Mouse (Mus musculus) kidney, postnatal 14 days (tissue): ENCODE results near the gene Zcchc7.

Source experiments
- DNase-seq: peaks from one replicate; pipeline ENCODE4 v3.0.0; 2022; ENCODE audit warnings: mixed read lengths

Zcchc7 gene

GRCm38 (mm10) chr4:44774890-44775289 lies 19.2 kb downstream of the Zcchc7 start:
- no peak for DNase-seq

- DNase-seq, result peak; percentile 26
These were observed 21.0 kb downstream of the Zcchc7 start for GRCm38 (mm10) chr4:44776651-44777050.

- DNase-seq, result no peak
These were observed 21.4 kb downstream of the Zcchc7 start for GRCm38 (mm10) chr4:44777101-44777500.

GRCm38 (mm10) chr4:44777711-44778110 lies 22.0 kb downstream of the Zcchc7 start:
- DNase-seq, result no peak

- no peak for DNase-seq
These were observed 22.6 kb downstream of the Zcchc7 start for GRCm38 (mm10) chr4:44778316-44778715.

- no peak for DNase-seq
These were observed 24.9 kb downstream of the Zcchc7 start for GRCm38 (mm10) chr4:44780462-44781157.

- no peak for DNase-seq
These were observed 25.8 kb downstream of the Zcchc7 start for GRCm38 (mm10) chr4:44781494-44781893.

- DNase-seq, result no peak
These were observed 28.1 kb downstream of the Zcchc7 start for GRCm38 (mm10) chr4:44783566-44784292.

- DNase-seq, result no peak
These were observed 57.2 kb downstream of the Zcchc7 start for GRCm38 (mm10) chr4:44812855-44813254.

GRCm38 (mm10) chr4:44813770-44814169 lies 58.1 kb downstream of the Zcchc7 start:
- no peak for DNase-seq

- DNase-seq, result no peak
These were observed 60.9 kb downstream of the Zcchc7 start for GRCm38 (mm10) chr4:44816584-44816983.

GRCm38 (mm10) chr4:44830609-44831008 lies 74.9 kb downstream of the Zcchc7 start:
- no peak for DNase-seq

- DNase-seq, result no peak
These were observed 96.2 kb downstream of the Zcchc7 start for GRCm38 (mm10) chr4:44851835-44852251.

- DNase-seq, result no peak
These were observed 115.9 kb downstream of the Zcchc7 start for GRCm38 (mm10) chr4:44871591-44871990.

- no peak for DNase-seq
These were observed 116.4 kb downstream of the Zcchc7 start for GRCm38 (mm10) chr4:44872048-44872447.

- DNase-seq, result no peak
These were observed 124.5 kb downstream of the Zcchc7 start for GRCm38 (mm10) chr4:44880065-44880623.

GRCm38 (mm10) chr4:44886143-44886542 lies 130.5 kb downstream of the Zcchc7 start:
- no peak for DNase-seq

GRCm38 (mm10) chr4:44891344-44891743 lies 135.7 kb downstream of the Zcchc7 start:
- DNase-seq, result no peak

- no peak for DNase-seq
These were observed 150.1 kb downstream of the Zcchc7 start for GRCm38 (mm10) chr4:44905651-44906271.

GRCm38 (mm10) chr4:44906399-44906798 lies 150.7 kb downstream of the Zcchc7 start:
- no peak for DNase-seq

GRCm38 (mm10) chr4:44910065-44910464 lies 154.4 kb downstream of the Zcchc7 start:
- peak; percentile 10 for DNase-seq

- no peak for DNase-seq
These were observed 155.2 kb downstream of the Zcchc7 start for GRCm38 (mm10) chr4:44910857-44911256.

- DNase-seq, result no peak
These were observed 161.7 kb downstream of the Zcchc7 start for GRCm38 (mm10) chr4:44917312-44917848.
